Comparison of ENCODE assay signal across 23 mouse cellular contexts in genomic region chr10:91326144-91326655, GRCm38 (mm10).
DNase-seq lines count a peak whose midpoint lies in the region; ATAC-seq and TF ChIP-seq lines count a peak whose summit lies in the region.
"Had no signal": no experiment of that assay in that cellular context is flagged by ENCODE, and none has a peak within 500 bp of the region (broad histone marks: within the 10 kb centered on the region; RNA-seq: fewer than 3 reads in every experiment).

No protein-coding gene starts in this region.

- no peaks in the 10 kb centered on the region for H3K9me3 ChIP-seq in forebrain, embryonic 14.5 days (replicated peaks; ENCODE audit: control insufficient read depth, low read length)
- no peaks in the 10 kb centered on the region for H3K9me3 ChIP-seq in forebrain, embryonic 13.5 days (replicated peaks)
- H3K9me3 ChIP-seq in heart, embryonic 14.5 days (ENCODE audit: control insufficient read depth, low read length), result no peaks in the 10 kb centered on the region
- no peaks in the 10 kb centered on the region for H3K9me3 ChIP-seq in midbrain, embryonic 10.5 days (replicated peaks)
- H3K9me3 ChIP-seq in midbrain, postnatal 0 days (ENCODE audit: low read length), result no peaks in the 10 kb centered on the region
- no peaks in the 10 kb centered on the region for H3K9me3 ChIP-seq in midbrain, embryonic 16.5 days (replicated peaks; ENCODE audit: control insufficient read depth, low read length, poor library complexity, severe bottlenecking)
- H3K9me3 ChIP-seq in intestine, postnatal 0 days (ENCODE audit: control insufficient read depth), result no peaks in the 10 kb centered on the region
- H3K9me3 ChIP-seq: embryonic facial prominence, embryonic 15.5 days; limb, embryonic 12.5 days had no signal

- no peak overlapping the region for H3K27ac ChIP-seq in forebrain, embryonic 14.5 days (ENCODE audit: low read depth, low read length)
- H3K27ac ChIP-seq in forebrain, embryonic 13.5 days, result no peak overlapping the region
- H3K27ac ChIP-seq in heart, embryonic 14.5 days (replicated peaks in 1 of 2; ENCODE audit: control insufficient read depth in 1 of 2, insufficient read depth in 1 of 2, low read depth in 2 of 2, low read length in 2 of 2), result no peak overlapping the region
- H3K27ac ChIP-seq in midbrain, embryonic 10.5 days (replicated peaks), result peak overlapping the region; percentile 63
- no peak overlapping the region for H3K27ac ChIP-seq in midbrain, postnatal 0 days (ENCODE audit: low read depth, low read length)
- H3K27ac ChIP-seq in midbrain, embryonic 16.5 days (ENCODE audit: low read length), result peak overlapping the region; percentile 24; the same call in 1 of the 2 replicates
- no peak overlapping the region for H3K27ac ChIP-seq in intestine, postnatal 0 days (ENCODE audit: low read depth, low read length)
- H3K27ac ChIP-seq: embryonic facial prominence, embryonic 15.5 days; limb, embryonic 12.5 days; macrophage; stomach, postnatal 0 days had no signal

- H3K36me3 ChIP-seq in forebrain, embryonic 14.5 days (ENCODE audit: control insufficient read depth, insufficient read depth, low read length), result no peaks in the 10 kb centered on the region
- H3K36me3 ChIP-seq in forebrain, embryonic 13.5 days (ENCODE audit: poor library complexity, severe bottlenecking), result no peaks in the 10 kb centered on the region
- no peaks in the 10 kb centered on the region for H3K36me3 ChIP-seq in heart, embryonic 14.5 days (ENCODE audit: control insufficient read depth, insufficient read depth, low read length)
- no peaks in the 10 kb centered on the region for H3K36me3 ChIP-seq in midbrain, embryonic 10.5 days
- no peaks in the 10 kb centered on the region for H3K36me3 ChIP-seq in midbrain, postnatal 0 days (ENCODE audit: insufficient read depth, low read length)
- no peaks in the 10 kb centered on the region for H3K36me3 ChIP-seq in midbrain, embryonic 16.5 days (ENCODE audit: control insufficient read depth, insufficient read depth, low read length)
- no peaks in the 10 kb centered on the region for H3K36me3 ChIP-seq in intestine, postnatal 0 days (ENCODE audit: control insufficient read depth, insufficient read depth)
- H3K36me3 ChIP-seq: embryonic facial prominence, embryonic 15.5 days; limb, embryonic 12.5 days had no signal

- WGBS in forebrain, embryonic 14.5 days, result 66% methylated on average over 8 of the region's 8 CpGs
- 71% methylated on average over 8 of the region's 8 CpGs for WGBS in forebrain, embryonic 13.5 days
- 74% methylated on average over 8 of the region's 8 CpGs for whole genome bisulfite sequencing in heart, embryonic 14.5 days
- WGBS in midbrain, embryonic 10.5 days, result 74% methylated on average over 8 of the region's 8 CpGs
- WGBS in midbrain, postnatal 0 days, result 59% methylated on average over 8 of the region's 8 CpGs
- 59% methylated on average over 8 of the region's 8 CpGs for WGBS in midbrain, embryonic 16.5 days
- WGBS in intestine, postnatal 0 days, result 73% methylated on average over 8 of the region's 8 CpGs

- H3K4me1 ChIP-seq in forebrain, embryonic 14.5 days (ENCODE audit: control insufficient read depth, insufficient read depth, low read length), result peaks cover 7% of the 10 kb centered on the region; the same call in 1 of the 2 replicates
- H3K4me1 ChIP-seq in forebrain, embryonic 13.5 days, result peaks cover 10% of the 10 kb centered on the region; the same call in 1 of the 2 replicates
- peaks cover 2 to 16% of the 10 kb centered on the region in 2 experiments for H3K4me1 ChIP-seq in heart, embryonic 14.5 days (ENCODE audit: control insufficient read depth in 2 of 2, insufficient read depth in 2 of 2, low read length in 2 of 2)
- H3K4me1 ChIP-seq in midbrain, embryonic 10.5 days, result peaks cover 22% of the 10 kb centered on the region
- H3K4me1 ChIP-seq in midbrain, postnatal 0 days (ENCODE audit: insufficient read depth, low read length), result no peaks in the 10 kb centered on the region
- peaks cover 6% of the 10 kb centered on the region; the same call in 1 of the 2 replicates for H3K4me1 ChIP-seq in midbrain, embryonic 16.5 days (ENCODE audit: control insufficient read depth, insufficient read depth, low read length)
- no peaks in the 10 kb centered on the region for H3K4me1 ChIP-seq in intestine, postnatal 0 days (replicated peaks; ENCODE audit: control insufficient read depth, insufficient read depth, low read length)
- H3K4me1 ChIP-seq: embryonic facial prominence, embryonic 15.5 days; limb, embryonic 12.5 days had no signal

- no peak overlapping the region for H3K4me3 ChIP-seq in forebrain, embryonic 14.5 days (ENCODE audit: low read depth, low read length)
- H3K4me3 ChIP-seq in forebrain, embryonic 13.5 days, result no peak overlapping the region
- no peak overlapping the region for H3K4me3 ChIP-seq in heart, embryonic 14.5 days (ENCODE audit: control insufficient read depth in 1 of 2, insufficient read depth in 1 of 2, low read depth in 1 of 2, low read length in 2 of 2)
- H3K4me3 ChIP-seq in midbrain, embryonic 10.5 days, result no peak overlapping the region
- no peak overlapping the region for H3K4me3 ChIP-seq in midbrain, postnatal 0 days (ENCODE audit: low read depth, low read length)
- H3K4me3 ChIP-seq in midbrain, embryonic 16.5 days (ENCODE audit: low read depth, low read length), result no peak overlapping the region
- H3K4me3 ChIP-seq in intestine, postnatal 0 days (ENCODE audit: low read depth, low read length), result no peak overlapping the region
- H3K4me3 ChIP-seq: embryonic facial prominence, embryonic 15.5 days; limb, embryonic 12.5 days had no signal

- peak; percentile 63 for DNase-seq in forebrain, embryonic 14.5 days (ENCODE audit: low spot score)
- DNase-seq in heart, postnatal 4 days, result no peak
- DNase-seq in midbrain, embryonic 10.5 days (ENCODE audit: low spot score), result no peak
- no peak for DNase-seq in midbrain, postnatal 0 days (ENCODE audit: low spot score)
- DNase-seq: adrenal gland, postnatal 10 days; cerebellum, adult 8-10 months; cerebellum, postnatal 36 days; gastrocnemius, postnatal 10 days; heart, adult 11 months; kidney, adult 2 months; liver, postnatal 0 days; right cerebral cortex, postnatal 14 days; thymus, adult 2 months had no signal

- no peak for TF ChIP-seq CTCF in midbrain, postnatal 0 days (IDR thresholded peaks at IDR 0.05)
- no peak for TF ChIP-seq CTCF in intestine, postnatal 0 days (IDR thresholded peaks at IDR 0.05; ENCODE audit: low read depth)

- peak; percentile 57; the same call in 1 of the 2 replicates for ATAC-seq in forebrain, embryonic 14.5 days
- no peak for ATAC-seq in forebrain, embryonic 13.5 days
- no peak for ATAC-seq in heart, embryonic 14.5 days (ENCODE audit: insufficient number of reproducible peaks, insufficient read depth, low FRiP score, low read depth)
- ATAC-seq in midbrain, postnatal 0 days (ENCODE audit: low FRiP score), result no peak
- ATAC-seq in midbrain, embryonic 16.5 days, result no peak
- ATAC-seq in intestine, postnatal 0 days, result no peak
- ATAC-seq: liver, postnatal 0 days; lung, postnatal 0 days had no signal

- H3K9ac ChIP-seq in forebrain, embryonic 14.5 days (ENCODE audit: low read length), result no peak overlapping the region
- H3K9ac ChIP-seq in forebrain, embryonic 13.5 days, result no peak overlapping the region
- H3K9ac ChIP-seq in heart, embryonic 14.5 days (ENCODE audit: low read length), result no peak overlapping the region
- no peak overlapping the region for H3K9ac ChIP-seq in midbrain, postnatal 0 days (replicated peaks; ENCODE audit: low read length, poor library complexity, severe bottlenecking)
- H3K9ac ChIP-seq in midbrain, embryonic 16.5 days (ENCODE audit: low read depth, low read length), result no peak overlapping the region
- no peak overlapping the region for H3K9ac ChIP-seq in intestine, postnatal 0 days (ENCODE audit: low read depth, low read length)
- H3K9ac ChIP-seq: embryonic facial prominence, embryonic 15.5 days; limb, embryonic 12.5 days; liver, postnatal 0 days had no signal

- H3K27me3 ChIP-seq in forebrain, embryonic 14.5 days (replicated peaks; ENCODE audit: control insufficient read depth, insufficient read depth, low read length), result no peaks in the 10 kb centered on the region
- H3K27me3 ChIP-seq in forebrain, embryonic 13.5 days, result no peaks in the 10 kb centered on the region
- H3K27me3 ChIP-seq in heart, embryonic 14.5 days (ENCODE audit: control insufficient read depth, insufficient read depth, low read length), result no peaks in the 10 kb centered on the region
- peaks cover 13% of the 10 kb centered on the region for H3K27me3 ChIP-seq in midbrain, embryonic 10.5 days (ENCODE audit: low read depth, poor library complexity, severe bottlenecking)
- H3K27me3 ChIP-seq in midbrain, postnatal 0 days (ENCODE audit: insufficient read depth, low read length), result no peaks in the 10 kb centered on the region
- H3K27me3 ChIP-seq in midbrain, embryonic 16.5 days (ENCODE audit: control insufficient read depth, insufficient read depth, low read depth, low read length), result no peaks in the 10 kb centered on the region
- no peaks in the 10 kb centered on the region for H3K27me3 ChIP-seq in intestine, postnatal 0 days (replicated peaks; ENCODE audit: control insufficient read depth, insufficient read depth, low read length)
- H3K27me3 ChIP-seq: embryonic facial prominence, embryonic 15.5 days; limb, embryonic 12.5 days had no signal

- H3K4me2 ChIP-seq in forebrain, embryonic 14.5 days (ENCODE audit: low read length), result no peak overlapping the region
- no peak overlapping the region for H3K4me2 ChIP-seq in forebrain, embryonic 13.5 days
- H3K4me2 ChIP-seq in heart, embryonic 14.5 days (ENCODE audit: low read length), result peak overlapping the region; percentile 34; the same call in 1 of the 2 replicates
- H3K4me2 ChIP-seq in midbrain, postnatal 0 days (ENCODE audit: low read depth, low read length, poor library complexity, severe bottlenecking), result no peak overlapping the region
- H3K4me2 ChIP-seq in midbrain, embryonic 16.5 days (ENCODE audit: low read length), result no peak overlapping the region
- no peak overlapping the region for H3K4me2 ChIP-seq in intestine, postnatal 0 days (replicated peaks; ENCODE audit: low read depth)
- H3K4me2 ChIP-seq: embryonic facial prominence, embryonic 15.5 days; limb, embryonic 12.5 days; liver, embryonic 11.5 days had no signal

Comparison
In these comparisons a context has a peak if more than half of its experiments do, and no peak if none do; other contexts are left out.
1. H3K27ac ChIP-seq: peak in midbrain, embryonic 10.5 days (single experiment) and midbrain, embryonic 16.5 days (single experiment); none in forebrain, embryonic 14.5 days (single experiment), forebrain, embryonic 13.5 days (single experiment), heart, embryonic 14.5 days (0 of 2), midbrain, postnatal 0 days (single experiment) and intestine, postnatal 0 days (single experiment).